Mouse (Mus musculus) forebrain, postnatal 0 days (tissue): ENCODE data around the gene Lrrc4. TPM values are rescaled to one million over a fixed set of nuclear protein-coding genes. Genes with fewer than 3 reads are reported as not detected.
A peak's percentile ranks its signal among the peaks of the same experiment; 100 is the strongest.

Source experiments
- ATAC-seq: fragments of 200-750 bp; cut with Nextera tagmentation; 2 replicates; pipeline ENCODE4 v1.8.0; 2017; ENCODE audit warnings: mild to moderate bottlenecking, moderate library complexity
- DNase-seq: peaks from one replicate; pipeline ENCODE4 v3.0.0-alpha.2; 2015
- H3K27ac ChIP-seq: fragments of 300-500 bp; sonication (generic); 2 replicates; pipeline ENCODE4 v1.5.1; 2014; ENCODE audit warnings: low read depth, mild to moderate bottlenecking, antibody characterized with exemption, low read length, moderate library complexity, mixed read lengths
- H3K27me3 ChIP-seq: fragments of 300-500 bp; sonication (generic); 2 replicates; pipeline ENCODE4 v1.6.1; 2014; ENCODE audit warnings: mild to moderate bottlenecking, low read length, mixed read lengths; ENCODE audit not compliant: insufficient read depth
- H3K36me3 ChIP-seq: fragments of 300-500 bp; sonication (generic); 2 replicates; pipeline ENCODE4 v1.6.1; 2014; ENCODE audit warnings: mild to moderate bottlenecking, moderate library complexity; ENCODE audit not compliant: insufficient read depth
- H3K4me1 ChIP-seq: fragments of 300-500 bp; sonication (generic); 2 replicates; pipeline ENCODE4 v1.6.1; 2014; ENCODE audit warnings: antibody characterized with exemption; ENCODE audit not compliant: insufficient read depth
- H3K4me2 ChIP-seq: fragments of 300-500 bp; sonication (generic); 2 replicates; pipeline ENCODE4 v1.6.1; 2014; ENCODE audit warnings: low read depth, mild to moderate bottlenecking, moderate library complexity
- H3K4me3 ChIP-seq: fragments of 300-500 bp; sonication (generic); 2 replicates; pipeline ENCODE4 v1.5.1; 2014; ENCODE audit warnings: low read depth, low read length, mixed read lengths
- H3K9ac ChIP-seq: fragments of 300-500 bp; sonication (generic); 2 replicates; pipeline ENCODE4 v1.6.1; 2014; ENCODE audit warnings: mild to moderate bottlenecking
- H3K9me3 ChIP-seq: fragments of 300-500 bp; sonication (generic); 2 replicates; pipeline ENCODE4 v1.6.1; 2016; ENCODE audit warnings: low read length
- CTCF ChIP-seq: sonication (generic); IDR thresholded peaks from 2 replicates; pipeline ENCODE4 v1.5.1; 2016; ENCODE audit warnings: antibody characterized with exemption, control low read depth, low read depth
- WGBS: fragments of 180-500 bp; shearing (Covaris S2); extraction: QIAGEN DNeasy Blood & Tissue Kit; methylation state at CpG from one replicate; pipeline ENCODE4 v1.1.7; 2014; 5-methylcytosine and 5-hydroxymethylcytosine counted together
- polyA plus RNA-seq: library from polyadenylated mRNA; unstranded; fragments of >200 nt; fragmentation: Nextera tagmentation; extraction: Ambion mirVana; gene quantifications from 2 replicates; pipeline ENCODE4 v1.2.1, GENCODE M21; 2015
- total RNA-seq: library from RNA; depleted of rRNA; stranded (reverse); fragments of >200 nt; gene quantifications from 2 replicates; pipeline ENCODE4 v1.2.3, GENCODE M21; 2014

The Lrrc4 gene
- total and polyA plus RNA-seq, 2 experiments from 2014 or later, result 5.4 to 37.1 TPM

GRCm38 (mm10) chr6:28737601-28738000, 93.9 kb downstream of the Lrrc4 start:
- Histone ChIP-seq H3K27me3 (no peaks in the 10 kb centered on the region), H3K9ac (no peak overlapping the region), H3K36me3 (no peaks in the 10 kb centered on the region), H3K27ac (no peak overlapping the region), H3K9me3 (no peaks in the 10 kb centered on the region), H3K4me1 (no peaks in the 10 kb centered on the region), H3K4me2 (no peak overlapping the region), H3K4me3 (no peak overlapping the region)
- no peak for TF ChIP-seq CTCF
- DNase-seq, result no peak
- 86% methylated on average over 1 of the region's 1 CpGs for WGBS
- ATAC-seq, result no peak

DNA sequence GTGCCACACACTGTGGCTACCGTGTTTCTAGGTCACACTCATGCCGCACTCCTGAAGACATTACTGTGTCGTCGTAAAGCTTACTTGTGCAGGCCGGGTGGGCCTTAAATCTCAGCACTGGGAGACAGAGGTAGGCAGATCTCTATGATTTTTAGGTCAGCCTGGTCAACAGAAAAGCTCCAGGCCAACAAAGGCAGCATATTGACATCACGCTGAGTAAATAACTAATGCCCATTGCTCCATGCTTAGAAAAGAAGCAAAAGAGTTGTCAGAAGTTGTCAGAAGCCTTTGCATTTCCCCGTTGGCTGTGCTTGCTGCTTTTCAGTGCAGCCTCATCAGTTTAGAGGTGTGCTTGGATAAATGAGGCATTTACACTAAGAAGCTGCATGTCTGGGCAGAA, 94.9 kb downstream of the Lrrc4 start:
- H3K36me3 ChIP-seq, result no peaks in the 10 kb centered on the region
- H3K9ac ChIP-seq, result no peak overlapping the region
- ATAC-seq, result no peak
- H3K27ac ChIP-seq, result no peak overlapping the region
- no peak for TF ChIP-seq CTCF
- 72% methylated on average over 7 of the region's 7 CpGs for WGBS
- no peaks in the 10 kb centered on the region for H3K27me3 ChIP-seq
- no peak for DNase-seq
- H3K4me1 ChIP-seq, result no peaks in the 10 kb centered on the region
- no peaks in the 10 kb centered on the region for H3K9me3 ChIP-seq
- no peak overlapping the region for H3K4me2 ChIP-seq
- no peak overlapping the region for H3K4me3 ChIP-seq

DNA sequence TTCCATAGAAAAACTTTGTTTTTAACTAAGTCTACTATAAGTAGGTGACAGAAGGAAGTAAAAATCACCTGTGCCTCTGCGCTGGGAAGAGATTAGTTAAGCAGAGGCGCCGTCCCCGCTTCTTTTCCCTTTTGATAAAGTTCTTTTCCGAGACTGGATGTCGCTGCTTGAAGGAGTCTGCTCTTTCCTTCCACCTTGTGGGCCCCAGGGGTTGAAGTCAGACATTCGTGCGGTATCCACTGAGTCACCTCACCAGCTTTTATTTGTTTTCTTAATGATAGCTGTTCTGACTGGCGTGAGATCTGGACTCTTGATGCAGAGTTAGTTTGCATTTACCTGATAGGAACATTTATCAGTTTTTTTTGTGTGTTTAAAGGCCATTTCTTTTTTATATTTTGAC, 96.4 kb downstream of the Lrrc4 start:
- Histone ChIP-seq H3K4me3 (no peak overlapping the region), H3K4me2 (no peak overlapping the region), H3K9ac (no peak overlapping the region), H3K27me3 (no peaks in the 10 kb centered on the region), H3K36me3 (no peaks in the 10 kb centered on the region), H3K9me3 (no peaks in the 10 kb centered on the region), H3K4me1 (no peaks in the 10 kb centered on the region), H3K27ac (no peak overlapping the region)
- DNase-seq (no peak), ATAC-seq (no peak)
- no peak for TF ChIP-seq CTCF
- WGBS, result 81% methylated on average over 9 of the region's 9 CpGs

GRCm38 (mm10) chr6:28733884-28734647, 97.5 kb downstream of the Lrrc4 start:
- DNase-seq, result no peak
- 82% methylated on average over 5 of the region's 5 CpGs for WGBS
- Histone ChIP-seq H3K27ac (no peak overlapping the region), H3K36me3 (no peaks in the 10 kb centered on the region), H3K9ac (no peak overlapping the region), H3K4me3 (no peak overlapping the region), H3K4me1 (no peaks in the 10 kb centered on the region), H3K27me3 (no peaks in the 10 kb centered on the region), H3K4me2 (no peak overlapping the region), H3K9me3 (no peaks in the 10 kb centered on the region)
- no peak for TF ChIP-seq CTCF
- no peak for ATAC-seq

GRCm38 (mm10) chr6:28731246-28731645, 100.3 kb downstream of the Lrrc4 start:
- no peak overlapping the region for H3K27ac ChIP-seq
- no peak overlapping the region for H3K9ac ChIP-seq
- ATAC-seq (no peak), DNase-seq (no peak)
- H3K4me1 ChIP-seq, result no peaks in the 10 kb centered on the region
- no peaks in the 10 kb centered on the region for H3K36me3 ChIP-seq
- H3K4me3 ChIP-seq, result no peak overlapping the region
- TF ChIP-seq CTCF, result no peak
- H3K27me3 ChIP-seq, result no peaks in the 10 kb centered on the region
- no peak overlapping the region for H3K4me2 ChIP-seq
- 92% methylated on average over 6 of the region's 6 CpGs for WGBS
- no peaks in the 10 kb centered on the region for H3K9me3 ChIP-seq

DNA sequence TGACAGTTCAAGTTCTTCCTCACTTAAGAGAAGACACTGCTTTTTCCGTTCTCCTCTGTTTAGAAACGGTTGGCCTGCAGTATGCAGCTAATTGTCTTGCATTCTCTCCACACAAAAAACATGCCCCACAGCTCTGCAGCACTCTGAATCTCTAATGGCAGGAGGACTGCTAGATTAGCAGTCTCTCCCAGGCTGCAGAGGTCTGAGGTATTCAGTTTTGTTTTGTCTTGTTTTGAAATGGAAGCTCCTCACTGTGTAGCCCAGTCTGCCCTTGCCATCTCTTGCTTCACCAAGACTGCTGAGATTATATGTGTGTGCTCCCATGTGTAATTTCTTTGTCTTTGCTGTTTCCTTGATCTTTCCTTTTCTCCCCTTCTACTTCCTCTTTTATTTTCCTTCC, 101.9 kb downstream of the Lrrc4 start:
- no peak overlapping the region for H3K9ac ChIP-seq
- no peak overlapping the region for H3K4me3 ChIP-seq
- TF ChIP-seq CTCF, result no peak
- H3K27me3 ChIP-seq, result no peaks in the 10 kb centered on the region
- no peak overlapping the region for H3K4me2 ChIP-seq
- H3K36me3 ChIP-seq, result no peaks in the 10 kb centered on the region
- H3K9me3 ChIP-seq, result no peaks in the 10 kb centered on the region
- H3K4me1 ChIP-seq, result no peaks in the 10 kb centered on the region
- WGBS, result 8% methylated on average over 2 of the region's 2 CpGs
- peak; percentile 23; the same call in 1 of the 2 replicates for ATAC-seq
- no peak overlapping the region for H3K27ac ChIP-seq
- DNase-seq, result no peak

DNA sequence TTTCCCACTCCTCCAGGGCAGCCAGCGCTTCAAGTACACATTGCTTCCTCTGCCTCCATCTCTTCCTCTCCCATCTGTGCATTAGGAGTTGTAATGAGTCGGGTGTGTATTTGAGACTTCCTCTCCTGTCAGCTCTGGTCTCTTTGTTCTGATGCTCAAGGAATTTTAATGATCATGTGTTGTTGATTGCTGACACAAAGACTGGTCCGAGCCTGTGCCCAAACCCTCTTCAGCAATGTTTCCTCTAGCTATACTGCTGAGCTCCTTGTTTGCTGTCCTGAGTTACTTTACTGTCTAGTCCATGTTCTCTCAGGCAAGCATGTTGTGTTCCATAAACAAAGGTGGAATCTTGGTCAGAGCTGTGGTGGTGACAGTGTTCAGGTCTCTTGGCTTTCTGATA, 102.3 kb downstream of the Lrrc4 start:
- no peak overlapping the region for H3K4me2 ChIP-seq
- H3K4me3 ChIP-seq, result no peak overlapping the region
- no peak overlapping the region for H3K9ac ChIP-seq
- H3K27ac ChIP-seq, result no peak overlapping the region
- H3K4me1 ChIP-seq, result no peaks in the 10 kb centered on the region
- no peak for TF ChIP-seq CTCF
- no peaks in the 10 kb centered on the region for H3K27me3 ChIP-seq
- ATAC-seq (no peak; the same call in 1 of the 2 replicates), DNase-seq (no peak)
- H3K9me3 ChIP-seq, result no peaks in the 10 kb centered on the region
- no peaks in the 10 kb centered on the region for H3K36me3 ChIP-seq
- WGBS, result 13% methylated on average over 3 of the region's 3 CpGs
